Mouse (Mus musculus): ENCODE results near the gene Gtf2i.

DNA sequence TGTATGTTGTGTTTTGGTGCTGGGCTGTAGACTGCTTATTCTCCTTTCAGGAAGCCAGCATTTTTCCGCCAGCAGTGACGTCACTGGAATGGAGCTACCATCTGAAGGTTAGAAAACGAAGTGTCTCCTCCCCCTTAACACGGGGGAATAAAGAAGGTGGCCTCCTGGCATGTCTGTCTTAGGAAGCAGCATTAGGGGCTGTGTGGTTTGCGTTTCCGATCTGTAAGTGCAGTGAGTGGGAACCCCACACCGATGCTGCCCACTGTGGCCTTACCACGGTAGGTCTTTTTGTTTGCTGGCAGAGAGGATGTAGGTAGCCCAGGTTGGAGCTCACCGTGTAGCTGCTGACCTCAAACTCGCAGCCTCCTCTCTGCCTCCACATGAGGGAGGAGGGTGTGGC lies 107.8 kb downstream of the Gtf2i start:
- no peak for TF ChIP-seq GATA1 (IDR thresholded peaks at IDR 0.05; ENCODE audit: borderline replicate concordance, low read length)
- TF ChIP-seq CTCF (IDR thresholded peaks at IDR 0.05; ENCODE audit: low read depth, low read length): no peak
- no peak for TF ChIP-seq POLR2AphosphoS5 (IDR thresholded peaks at IDR 0.05; ENCODE audit: insufficient replicate concordance, low read depth, low read length)
